In the genomic region with DNA sequence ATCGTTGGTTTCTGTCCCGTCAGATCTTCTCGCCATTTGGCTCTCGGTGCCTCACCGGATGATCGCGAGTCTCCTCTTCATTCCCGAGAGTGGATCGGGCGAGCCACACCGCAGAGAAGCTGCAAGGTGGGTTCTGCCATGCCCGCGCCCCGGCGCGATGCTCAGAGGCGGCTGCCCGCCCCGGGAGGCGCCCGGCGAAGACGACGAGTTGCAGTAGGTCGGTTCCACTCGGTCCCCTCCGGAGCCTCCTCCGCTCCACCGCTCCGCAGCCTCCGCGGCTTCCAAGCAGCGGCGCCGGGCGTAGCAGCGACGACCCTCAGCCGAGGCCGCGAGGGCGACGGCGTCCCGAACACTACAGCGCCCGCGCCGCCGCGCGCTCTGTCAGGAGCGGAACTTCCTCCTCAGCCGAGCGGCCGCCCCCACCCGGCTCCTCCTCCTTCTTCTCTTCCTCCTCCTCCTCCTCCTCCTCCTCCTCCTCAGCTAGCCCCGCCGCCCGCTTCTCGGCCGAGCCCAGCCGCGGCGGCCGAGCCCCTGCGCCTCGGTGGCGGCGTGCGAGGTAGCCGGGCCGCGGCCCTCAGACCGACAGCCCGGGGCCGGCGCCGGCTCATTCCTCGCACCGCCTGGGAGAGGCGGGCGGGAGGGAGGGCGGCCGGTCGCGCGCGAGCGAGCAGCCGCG, we compare ENCODE assay signal across 8 mouse cellular contexts. TPM values are rescaled to one million over a fixed set of nuclear protein-coding genes. Genes with fewer than 3 reads are reported as not detected.
DNase-seq lines count a peak whose midpoint lies in the region; ATAC-seq and TF ChIP-seq lines count a peak whose summit lies in the region.

A gene (minus strand): TSS at position 417 of the 676 bp plus-strand sequence.

- under 1% methylated on average over 78 of the region's 92 CpGs for WGBS in midbrain, embryonic 10.5 days

- peak; percentile 76 for TF ChIP-seq POLR2A in cortical plate, adult 2 months (IDR thresholded peaks at IDR 0.05; ENCODE audit: extremely low read depth, insufficient read depth, low read length)

- H3K27me3 ChIP-seq in midbrain, embryonic 10.5 days (ENCODE audit: low read depth, poor library complexity, severe bottlenecking): no peaks in the 10 kb centered on the region

- no peaks in the 10 kb centered on the region for H3K9me3 ChIP-seq in midbrain, embryonic 10.5 days (replicated peaks)

- intact Hi-C loops in left cerebral cortex, postnatal 36 days (cut with DNase I): loop anchor here (10.0 kb wide), 2 partner anchors 110 to 500 kb away; no protein-coding TSS in a partner anchor

- DNase-seq in adrenal gland, adult (ENCODE audit: inconsistent age in 2 of 2, low spot score in 1 of 2): peak; percentile 90 to 96
- DNase-seq in gastrocnemius, postnatal 10 days: peak; percentile 80
- DNase-seq in left cerebral cortex, postnatal 36 days (ENCODE audit: low spot score in 2 of 2): peak; percentile 82 to 86
- peak; percentile 88 for DNase-seq in midbrain, embryonic 10.5 days (ENCODE audit: low spot score)
- DNase-seq in right cerebral cortex, postnatal 36 days (ENCODE audit: low spot score in 2 of 2): peak; percentile 75 to 76
- peak; percentile 90 for DNase-seq in yolk sac, embryonic 10.5 days (ENCODE audit: low spot score)

- H3K36me3 ChIP-seq in midbrain, embryonic 10.5 days: no peaks in the 10 kb centered on the region

- no peak for TF ChIP-seq CTCF in cortical plate, adult 2 months (IDR thresholded peaks at IDR 0.05; ENCODE audit: extremely low read depth, insufficient read depth, low read length)

- ATAC-seq in inflammation-experienced regulatory T-cells, adult 6 months: peak; percentile 78

- H3K27ac ChIP-seq in cortical plate, adult 2 months (ENCODE audit: insufficient read depth, low read length): peak within 1 kb of the TSS; percentile 99
- H3K27ac ChIP-seq in midbrain, embryonic 10.5 days (replicated peaks): peak within 1 kb of the TSS; percentile 98

- peak within 1 kb of the TSS; percentile 72 for H3K4me3 ChIP-seq in cortical plate, adult 2 months (ENCODE audit: insufficient read depth, low read length)
- H3K4me3 ChIP-seq in midbrain, embryonic 10.5 days: peak within 1 kb of the TSS; percentile 60

- H3K4me1 ChIP-seq in cortical plate, adult 2 months (ENCODE audit: control insufficient read depth, insufficient read depth, low read length): peaks cover 1% of the 10 kb centered on the region; the same call in 1 of the 2 replicates
- peaks cover 47% of the 10 kb centered on the region for H3K4me1 ChIP-seq in midbrain, embryonic 10.5 days

RNA-seq across cellular contexts. Expression of the gene that starts here (rescaled TPM):
- polyA plus RNA-seq in cortical plate, adult 2 months (2012; rRNA removed): 39.1 and 39.8 TPM in 2 replicates
- 10 to 100 TPM; 45.5 to 52.2 TPM for total RNA-seq in gastrocnemius, postnatal 10 days (2021)
- polyA plus RNA-seq in inflammation-experienced regulatory T-cells, adult 6 months (2017; shearing (Covaris generic)): 10 to 100 TPM; 18.4 to 32.3 (median 26.3) TPM
- 100 to 1,000 TPM; 170 to 172 TPM for total RNA-seq in left cerebral cortex, postnatal 36 days (2021)
- 41.1 and 42.8 TPM in 2 replicates for polyA plus RNA-seq in midbrain, embryonic 10.5 days (2016; fragmentation: Nextera tagmentation; extraction: Ambion mirVana)

Comparison
In these comparisons a context has a peak if more than half of its experiments do, and no peak if none do; other contexts are left out.
1. Peak in every context shown above with its lines: DNase-seq, ATAC-seq, H3K4me3 ChIP-seq and H3K27ac ChIP-seq.